Mouse (Mus musculus): ENCODE measurements at regions not wholly inside any gene's neighbourhood (a gene's known extent, or its start where the extent isn't known, plus 50 kb on each side); places are given as distances from the start of the nearest gene placed in this dataset.

DNA sequence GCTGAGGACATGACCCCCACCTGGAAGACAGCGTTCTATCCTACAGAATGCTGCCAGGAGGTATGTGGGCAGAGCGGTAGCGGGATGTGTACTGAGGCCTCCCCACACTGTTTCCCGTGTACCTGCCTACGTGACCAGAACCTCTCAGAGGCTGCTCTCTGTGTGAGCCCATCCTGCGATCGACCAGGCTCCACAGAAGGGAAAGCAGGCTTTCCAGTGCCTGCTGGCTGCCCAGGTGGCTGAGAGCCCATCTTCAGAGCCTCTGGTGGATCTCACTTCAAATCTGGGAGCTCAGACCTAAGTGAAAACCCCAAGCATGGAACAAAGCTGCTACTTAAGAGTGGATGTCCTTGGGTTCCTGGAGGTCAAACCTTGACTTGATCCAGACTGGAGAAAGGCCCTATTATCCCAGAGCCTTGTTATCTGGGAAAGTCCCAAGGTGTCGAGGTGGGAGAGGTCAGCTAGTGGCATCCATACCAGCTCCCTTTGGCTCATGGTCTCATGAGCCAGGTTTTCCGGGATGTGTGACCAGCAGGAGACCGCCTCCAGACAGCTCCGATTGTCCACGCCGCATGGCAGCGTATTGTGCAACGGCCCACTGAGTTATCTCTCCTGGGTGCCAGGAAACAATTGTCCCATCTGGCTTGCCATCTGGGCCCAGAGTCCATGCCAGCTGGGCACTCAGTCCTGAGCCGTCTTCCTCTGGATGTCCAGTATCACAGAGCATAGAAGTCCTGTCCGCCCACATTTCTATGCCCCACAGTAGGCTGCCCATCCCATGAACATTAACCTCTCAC, 303.5 kb upstream of the Dio3 start:
- no peaks in the 10 kb centered on the region for H3K36me3 ChIP-seq (ENCODE audit: control insufficient read depth, insufficient read depth, low read length)
- 84% methylated on average over 17 of the region's 17 CpGs for WGBS (ENCODE audit: insufficient replicate concordance)
- no peak overlapping the region for H3K27ac ChIP-seq (ENCODE audit: low read depth, low read length)
- ATAC-seq (replicated peaks; ENCODE audit: insufficient number of reproducible peaks, low FRiP score, low TSS enrichment), result no peak
- no peaks in the 10 kb centered on the region for H3K4me1 ChIP-seq (ENCODE audit: control insufficient read depth, insufficient read depth, low read length)
- H3K4me3 ChIP-seq (ENCODE audit: low read depth, low read length), result no peak overlapping the region
- no peaks in the 10 kb centered on the region for H3K27me3 ChIP-seq (ENCODE audit: control insufficient read depth, insufficient read depth, low read length)
- no peak overlapping the region for H3K9ac ChIP-seq (ENCODE audit: low read depth, low read length)
- H3K9me3 ChIP-seq (replicated peaks; ENCODE audit: control insufficient read depth, low read length), result no peaks in the 10 kb centered on the region
- no peak overlapping the region for H3K4me2 ChIP-seq

DNA sequence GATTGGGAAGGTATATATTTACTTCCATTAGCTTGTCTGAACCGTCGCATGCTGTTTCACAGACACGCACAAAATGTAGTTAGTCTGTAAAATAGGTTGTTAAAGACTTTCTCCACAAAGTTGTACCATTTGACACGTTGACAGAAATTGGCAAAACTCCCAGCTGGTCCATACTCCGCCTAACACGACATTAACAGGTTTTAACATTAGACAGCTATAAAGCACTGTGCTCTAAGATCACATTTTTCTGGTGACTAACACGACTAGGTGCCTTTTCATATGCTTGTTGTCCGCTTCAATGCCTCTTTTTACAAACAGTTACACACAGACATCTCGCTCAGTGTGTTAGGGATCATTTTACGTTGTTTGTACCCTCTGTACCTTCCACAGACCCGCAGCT, 294.2 kb upstream of the Dio3 start:
- Histone ChIP-seq H3K9me3 (replicated peaks; ENCODE audit: control insufficient read depth, low read length) (no peaks in the 10 kb centered on the region), H3K27ac (ENCODE audit: low read depth, low read length) (no peak overlapping the region), H3K4me2 (no peak overlapping the region), H3K4me1 (ENCODE audit: control insufficient read depth, insufficient read depth, low read length) (no peaks in the 10 kb centered on the region), H3K9ac (ENCODE audit: low read depth, low read length) (no peak overlapping the region), H3K27me3 (ENCODE audit: control insufficient read depth, insufficient read depth, low read length) (no peaks in the 10 kb centered on the region), H3K36me3 (ENCODE audit: control insufficient read depth, insufficient read depth, low read length) (no peaks in the 10 kb centered on the region), H3K4me3 (ENCODE audit: low read depth, low read length) (no peak overlapping the region)
- WGBS (ENCODE audit: insufficient replicate concordance), result 78% methylated on average over 11 of the region's 11 CpGs
- no peak for ATAC-seq (replicated peaks; ENCODE audit: insufficient number of reproducible peaks, low FRiP score, low TSS enrichment)

DNA sequence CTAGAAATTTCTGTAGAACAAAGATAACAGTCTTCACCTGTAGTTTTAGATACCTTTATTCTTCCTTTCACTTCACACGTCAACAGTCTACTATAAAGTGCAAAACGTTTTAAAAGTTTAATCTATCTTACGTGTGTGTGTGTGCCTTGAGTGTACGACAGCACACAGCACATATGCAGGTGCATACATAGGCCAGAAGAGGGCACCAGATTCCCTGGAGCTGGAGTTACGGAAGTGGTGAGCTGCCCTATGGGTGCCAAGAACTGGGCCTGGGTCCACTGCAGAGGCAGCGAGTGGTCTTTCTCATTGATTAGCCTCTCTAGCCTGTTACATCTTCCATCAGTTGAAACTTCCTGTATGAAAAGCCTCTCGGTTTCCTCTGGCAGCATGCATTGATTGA, 285.5 kb upstream of the Dio3 start:
- no peak overlapping the region for H3K9ac ChIP-seq (ENCODE audit: low read depth, low read length)
- peaks cover 2% of the 10 kb centered on the region; the same call in 1 of the 2 replicates for H3K9me3 ChIP-seq (replicated peaks; ENCODE audit: control insufficient read depth, low read length)
- WGBS (ENCODE audit: insufficient replicate concordance), result 87% methylated on average over 7 of the region's 7 CpGs
- H3K36me3 ChIP-seq (ENCODE audit: control insufficient read depth, insufficient read depth, low read length), result no peaks in the 10 kb centered on the region
- H3K4me1 ChIP-seq (ENCODE audit: control insufficient read depth, insufficient read depth, low read length), result no peaks in the 10 kb centered on the region
- ATAC-seq (replicated peaks; ENCODE audit: insufficient number of reproducible peaks, low FRiP score, low TSS enrichment), result no peak
- no peak overlapping the region for H3K27ac ChIP-seq (ENCODE audit: low read depth, low read length)
- H3K4me3 ChIP-seq (ENCODE audit: low read depth, low read length), result no peak overlapping the region
- no peak overlapping the region for H3K4me2 ChIP-seq
- H3K27me3 ChIP-seq (ENCODE audit: control insufficient read depth, insufficient read depth, low read length), result no peaks in the 10 kb centered on the region

DNA sequence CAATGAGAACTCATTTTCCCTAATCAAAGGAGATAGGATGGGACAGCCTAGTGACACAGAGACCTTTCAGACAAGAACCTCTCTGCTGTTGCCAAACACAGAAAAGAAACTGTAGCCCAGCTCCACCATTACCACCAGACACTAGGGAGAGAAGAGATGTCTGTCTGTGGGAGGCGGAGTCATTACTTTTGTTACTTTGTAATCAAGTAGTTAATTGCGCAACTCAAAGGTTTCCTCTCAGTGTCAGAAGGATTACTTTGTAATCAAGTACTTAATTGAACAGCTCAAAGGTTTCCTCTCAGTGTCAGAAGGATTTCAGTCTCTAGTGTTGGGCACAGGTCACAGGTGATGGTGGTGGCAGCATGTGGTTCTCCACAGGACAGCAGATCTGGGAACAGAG, 276.2 kb upstream of the Dio3 start:
- H3K4me2 ChIP-seq, result no peak overlapping the region
- no peak overlapping the region for H3K9ac ChIP-seq (ENCODE audit: low read depth, low read length)
- no peak for ATAC-seq (replicated peaks; ENCODE audit: insufficient number of reproducible peaks, low FRiP score, low TSS enrichment)
- no peaks in the 10 kb centered on the region for H3K36me3 ChIP-seq (ENCODE audit: control insufficient read depth, insufficient read depth, low read length)
- H3K4me1 ChIP-seq (ENCODE audit: control insufficient read depth, insufficient read depth, low read length), result no peaks in the 10 kb centered on the region
- H3K27me3 ChIP-seq (ENCODE audit: control insufficient read depth, insufficient read depth, low read length), result no peaks in the 10 kb centered on the region
- H3K4me3 ChIP-seq (ENCODE audit: low read depth, low read length), result no peak overlapping the region
- WGBS (ENCODE audit: insufficient replicate concordance), result 96% methylated on average over 2 of the region's 2 CpGs
- H3K27ac ChIP-seq (ENCODE audit: low read depth, low read length), result no peak overlapping the region
- no peaks in the 10 kb centered on the region for H3K9me3 ChIP-seq (replicated peaks; ENCODE audit: control insufficient read depth, low read length)

DNA sequence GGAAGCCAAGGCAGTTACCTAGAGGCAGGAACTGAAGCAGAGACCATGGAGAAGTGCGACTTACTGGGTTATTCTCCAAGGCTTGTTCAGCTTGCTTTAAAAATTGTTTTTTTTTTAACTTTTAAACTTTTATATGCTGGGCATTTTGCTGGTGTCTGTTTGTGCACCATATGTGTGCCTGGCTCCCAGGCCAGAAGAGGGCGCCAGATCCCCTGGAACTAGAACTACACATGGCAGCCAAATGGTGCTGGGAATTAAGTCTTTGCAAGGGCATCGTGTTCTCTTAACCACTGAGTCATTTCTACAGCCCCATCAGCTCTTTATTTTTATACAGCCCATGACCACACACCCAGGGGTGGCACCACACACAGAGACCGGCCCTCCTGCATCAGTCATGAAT, 269.7 kb upstream of the Dio3 start:
- ATAC-seq (replicated peaks; ENCODE audit: insufficient number of reproducible peaks, low FRiP score, low TSS enrichment), result no peak
- Histone ChIP-seq H3K4me1 (ENCODE audit: control insufficient read depth, insufficient read depth, low read length) (no peaks in the 10 kb centered on the region), H3K4me2 (no peak overlapping the region), H3K36me3 (ENCODE audit: control insufficient read depth, insufficient read depth, low read length) (no peaks in the 10 kb centered on the region), H3K9ac (ENCODE audit: low read depth, low read length) (no peak overlapping the region), H3K27me3 (ENCODE audit: control insufficient read depth, insufficient read depth, low read length) (no peaks in the 10 kb centered on the region), H3K27ac (ENCODE audit: low read depth, low read length) (no peak overlapping the region), H3K9me3 (replicated peaks; ENCODE audit: control insufficient read depth, low read length) (no peaks in the 10 kb centered on the region), H3K4me3 (ENCODE audit: low read depth, low read length) (no peak overlapping the region)
- 45% methylated on average over 4 of the region's 4 CpGs for WGBS (ENCODE audit: insufficient replicate concordance)

DNA sequence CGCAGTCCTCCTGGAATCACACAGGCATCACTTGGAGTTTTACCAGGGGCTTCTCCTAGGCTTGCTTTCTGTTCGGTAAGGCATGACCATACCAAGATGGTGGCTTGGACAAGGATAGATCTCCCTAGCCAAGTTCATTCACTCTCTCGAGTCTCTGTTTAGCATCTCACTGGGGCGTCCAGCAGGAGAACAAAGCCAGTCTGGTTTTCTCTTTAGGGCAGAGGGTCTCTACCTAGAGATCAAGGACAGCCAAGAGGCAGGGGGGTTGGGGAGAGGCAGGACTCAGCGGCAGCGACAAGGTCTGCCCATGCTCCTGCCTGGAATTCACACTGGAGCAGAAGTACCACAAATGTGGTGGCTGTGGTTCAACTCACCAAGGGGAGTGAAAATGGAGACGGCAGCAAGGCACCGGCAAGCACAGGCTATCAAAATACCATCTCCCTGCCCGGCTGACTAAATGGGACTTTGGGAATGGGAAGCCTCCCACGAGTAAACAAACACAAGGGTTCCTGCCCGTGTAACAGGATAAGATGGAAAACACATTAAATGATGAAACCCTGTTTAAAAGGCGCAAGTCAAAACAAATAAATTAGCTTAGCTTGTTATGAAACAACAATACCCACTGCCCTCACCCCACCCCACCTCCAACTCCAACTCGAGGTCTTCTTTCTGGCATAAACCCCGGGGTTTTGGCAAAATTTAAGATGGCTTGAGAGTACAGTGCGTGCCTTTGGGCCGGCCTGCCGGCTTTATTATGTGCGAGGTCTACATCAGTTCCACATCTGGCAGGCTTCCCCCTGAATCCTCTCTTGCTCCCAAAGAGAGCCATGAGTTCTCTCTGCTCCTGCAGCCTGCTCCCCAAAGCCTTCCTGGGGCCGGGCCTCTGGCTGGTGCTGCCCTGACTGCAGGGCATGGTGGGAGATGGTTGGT, 258.1 kb upstream of the Dio3 start:
- H3K9me3 ChIP-seq (replicated peaks; ENCODE audit: control insufficient read depth, low read length), result no peaks in the 10 kb centered on the region
- 0 out of 2 replicates have a peak, but pooled peaks cover 2% of the 10 kb centered on the region for H3K27me3 ChIP-seq (ENCODE audit: control insufficient read depth, insufficient read depth, low read length)
- H3K4me2 ChIP-seq, result no peak overlapping the region
- no peak overlapping the region for H3K27ac ChIP-seq (ENCODE audit: low read depth, low read length)
- WGBS (ENCODE audit: insufficient replicate concordance), result 51% methylated on average over 19 of the region's 19 CpGs
- no peaks in the 10 kb centered on the region for H3K36me3 ChIP-seq (ENCODE audit: control insufficient read depth, insufficient read depth, low read length)
- H3K4me1 ChIP-seq (ENCODE audit: control insufficient read depth, insufficient read depth, low read length), result no peaks in the 10 kb centered on the region
- H3K9ac ChIP-seq (ENCODE audit: low read depth, low read length), result no peak overlapping the region
- ATAC-seq (replicated peaks; ENCODE audit: insufficient number of reproducible peaks, low FRiP score, low TSS enrichment), result no peak
- no peak overlapping the region for H3K4me3 ChIP-seq (ENCODE audit: low read depth, low read length)

DNA sequence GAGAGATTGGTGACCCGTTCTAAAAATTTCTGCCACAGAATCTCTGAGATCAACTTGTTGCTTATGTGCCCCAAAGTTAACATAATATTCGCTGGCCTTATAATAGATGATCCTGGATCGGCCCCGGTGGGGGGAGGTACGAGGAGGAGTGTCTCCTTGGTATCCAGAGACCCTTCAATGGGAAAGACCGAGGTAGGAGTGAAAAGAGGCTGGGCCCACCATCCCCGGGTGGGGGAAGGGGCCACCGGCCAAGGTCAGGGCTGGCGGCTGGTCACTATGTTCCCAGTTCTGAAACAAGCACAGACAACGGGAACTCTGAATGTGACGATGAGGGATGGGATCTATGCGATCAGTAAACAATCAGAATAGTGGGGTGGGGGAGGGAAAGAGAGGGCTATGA, 257.2 kb upstream of the Dio3 start:
- ATAC-seq (replicated peaks; ENCODE audit: insufficient number of reproducible peaks, low FRiP score, low TSS enrichment), result no peak
- Histone ChIP-seq H3K36me3 (ENCODE audit: control insufficient read depth, insufficient read depth, low read length) (no peaks in the 10 kb centered on the region), H3K9me3 (replicated peaks; ENCODE audit: control insufficient read depth, low read length) (no peaks in the 10 kb centered on the region), H3K4me1 (ENCODE audit: control insufficient read depth, insufficient read depth, low read length) (no peaks in the 10 kb centered on the region), H3K4me2 (no peak overlapping the region), H3K27ac (ENCODE audit: low read depth, low read length) (no peak overlapping the region), H3K27me3 (ENCODE audit: control insufficient read depth, insufficient read depth, low read length) (0 out of 2 replicates have a peak, but pooled peaks cover 2% of the 10 kb centered on the region), H3K9ac (ENCODE audit: low read depth, low read length) (no peak overlapping the region), H3K4me3 (ENCODE audit: low read depth, low read length) (no peak overlapping the region)
- 71% methylated on average over 12 of the region's 12 CpGs for WGBS (ENCODE audit: insufficient replicate concordance)

DNA sequence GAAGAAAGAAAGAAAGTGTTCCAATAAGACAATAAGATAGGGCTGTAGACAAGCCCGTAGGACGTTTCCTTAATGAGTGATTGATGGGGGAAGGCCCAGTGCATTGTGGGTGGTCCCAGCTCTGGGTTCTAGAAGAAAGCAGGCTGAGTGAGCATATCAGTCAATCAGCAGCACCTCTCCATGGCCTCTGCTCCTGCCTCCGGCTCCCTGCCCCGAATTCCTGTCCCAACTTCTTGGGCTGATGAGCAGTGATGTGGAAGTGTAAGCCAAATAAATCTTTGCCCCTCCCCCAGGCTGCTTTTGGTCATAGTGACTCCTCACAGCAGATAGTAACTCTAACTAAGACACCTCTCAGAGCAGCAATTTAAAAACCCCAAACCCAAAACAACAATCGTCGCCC, 256.2 kb upstream of the Dio3 start:
- Histone ChIP-seq H3K27ac (ENCODE audit: low read depth, low read length) (no peak overlapping the region), H3K4me3 (ENCODE audit: low read depth, low read length) (no peak overlapping the region), H3K4me2 (no peak overlapping the region), H3K36me3 (ENCODE audit: control insufficient read depth, insufficient read depth, low read length) (no peaks in the 10 kb centered on the region), H3K27me3 (ENCODE audit: control insufficient read depth, insufficient read depth, low read length) (0 out of 2 replicates have a peak, but pooled peaks cover 2% of the 10 kb centered on the region), H3K4me1 (ENCODE audit: control insufficient read depth, insufficient read depth, low read length) (no peaks in the 10 kb centered on the region), H3K9me3 (replicated peaks; ENCODE audit: control insufficient read depth, low read length) (no peaks in the 10 kb centered on the region), H3K9ac (ENCODE audit: low read depth, low read length) (no peak overlapping the region)
- ATAC-seq (replicated peaks; ENCODE audit: insufficient number of reproducible peaks, low FRiP score, low TSS enrichment), result no peak
- WGBS (ENCODE audit: insufficient replicate concordance), result 69% methylated on average over 6 of the region's 6 CpGs
